Mouse (Mus musculus) layer of hippocampus, postnatal 36 days (tissue): ENCODE data around the gene Mrgprb1. TPM values are rescaled to one million over a fixed set of nuclear protein-coding genes. Genes with fewer than 3 reads are reported as not detected.
"Not testable (repeated sequence)": the region's sequence is repeated elsewhere in the genome, so short reads cannot be mapped to it uniquely, and the experiment has no call there.

Source experiments
- DNase-seq, 2 experiments: peaks; one replicate each; pipeline ENCODE4 v3.0.0; 2022
- total RNA-seq, 2 experiments: library from RNA; stranded (reverse); gene quantifications; 2 replicates each; pipeline ENCODE4 v1.2.3; 2021

Gene Mrgprb1
- total RNA-seq, result not detected

- no peak for DNase-seq
Measured at GRCm38 (mm10) chr7:48456242-48456641, at the start of gene Mrgprb1. TSS of gene Mrgprb1 (minus strand) at chr7:48456342.

- no peak for DNase-seq
Measured at GRCm38 (mm10) chr7:48499221-48499620, 43.1 kb upstream of the Mrgprb1 start, which contains the start of gene Mrgprx2. TSS of gene Mrgprx2 (minus strand) at chr7:48499321.

DNA sequence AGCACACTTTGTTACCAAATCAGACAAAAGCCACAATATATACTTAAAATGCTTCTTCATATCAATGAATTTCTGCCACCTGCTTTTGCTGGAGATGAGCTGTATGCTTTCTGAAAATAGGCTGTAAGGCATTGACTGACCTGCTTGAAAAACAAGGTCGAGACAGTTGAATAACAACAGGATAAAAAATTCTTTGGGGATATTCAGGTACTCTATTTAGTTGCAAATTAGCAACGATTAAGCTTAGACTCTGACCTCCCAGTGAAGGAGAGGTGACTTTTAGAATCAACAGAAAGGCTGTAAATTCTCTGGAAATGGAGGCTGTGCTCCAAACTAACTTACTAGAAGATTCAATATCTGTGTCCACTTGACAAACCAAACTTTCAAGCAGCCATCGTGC, 19.6 kb downstream of the Mrgprb1 start:
- DNase-seq, result no peak

DNA sequence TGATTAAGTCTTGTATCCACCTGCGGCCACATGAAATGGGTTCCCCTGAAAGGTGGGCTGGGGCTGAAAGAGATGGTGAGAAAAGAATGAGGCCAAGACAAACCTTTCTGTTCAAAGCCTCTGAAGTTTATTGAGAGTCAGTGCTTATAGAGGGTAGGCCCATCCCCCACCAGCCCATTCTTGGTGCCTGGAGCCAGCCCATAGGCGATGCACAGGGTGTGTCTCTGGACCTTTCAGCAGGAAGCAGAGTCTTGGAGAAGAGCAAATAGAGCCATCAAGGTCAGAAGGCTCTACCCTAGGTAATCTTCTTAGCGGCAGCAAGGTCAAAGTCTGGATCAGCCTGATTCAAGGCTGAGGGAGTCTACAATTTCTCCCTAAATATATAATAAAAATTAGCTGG, 20.2 kb downstream of the Mrgprb1 start:
- DNase-seq, result not testable (repeated sequence)

Other genes with a start within 250 kb of the Mrgprb1 start
- not detected for gene Mrgprb8, start 67.8 kb downstream of the Mrgprb1 start, total RNA-seq
- not detected for gene Mrgprx2, start 43.0 kb upstream of the Mrgprb1 start, total RNA-seq
- gene Mrgprb2, start 101.7 kb upstream of the Mrgprb1 start, total RNA-seq, result not detected
- not detected for gene Mrgprb3, start 187.5 kb upstream of the Mrgprb1 start, total RNA-seq